Mouse (Mus musculus): Measurements from ENCODE around the gene Agtrap.

- no peak for TF ChIP-seq CTCF (IDR thresholded peaks at IDR 0.05; ENCODE audit: control insufficient read depth, insufficient read depth, low read length)
- TF ChIP-seq POLR2A (IDR thresholded peaks at IDR 0.05; ENCODE audit: borderline replicate concordance, control insufficient read depth, low read depth, low read length), result no peak
Observed at GRCm38 (mm10) chr4:148035440-148035839, 52.4 kb downstream of the Agtrap start.
